Mouse (Mus musculus) adrenal gland, adult 18-20 months (tissue): ENCODE data around the gene Sycp2. TPM values are rescaled to one million over a fixed set of nuclear protein-coding genes. Genes with fewer than 3 reads are reported as not detected.

ENCODE experiments used
- DNase-seq, 2 experiments: peaks; one replicate each; pipeline ENCODE4 v3.0.0; 2021 to 2022; ENCODE audit warnings: low spot score in 2 of 2
- long read RNA-seq, 2 experiments: library from polyadenylated mRNA; stranded (forward); transcript quantifications; one replicate each; pipeline ENCODE4 v2.0.0; 2021
- total RNA-seq, 2 experiments: library from RNA; stranded (reverse); gene quantifications; 1 replicate in 1 of 2; 2 replicates in 1 of 2; pipeline ENCODE4 v1.2.3; 2021

Sycp2 gene
- total RNA-seq, result under 1 TPM; 0.33 to 0.45 TPM
- long read RNA-seq, experiment 1, result 0 reads
- long read RNA-seq, experiment 2, result 0 reads

GRCm38 (mm10) chr2:178407053-178407815, at the start of gene Sycp2:
TSS of gene Sycp2 (minus strand) at chr2:178407685.
- DNase-seq, result no peak

GRCm38 (mm10) chr2:178454664-178455516, 47.4 kb upstream of the Sycp2 start:
- DNase-seq, result no peak

GRCm38 (mm10) chr2:178450961-178451360, 43.5 kb upstream of the Sycp2 start:
- no peak for DNase-seq

GRCm38 (mm10) chr2:178450236-178450635, 42.8 kb upstream of the Sycp2 start:
- no peak for DNase-seq

- DNase-seq, result no peak
Observed at GRCm38 (mm10) chr2:178449386-178449785, 41.9 kb upstream of the Sycp2 start.

GRCm38 (mm10) chr2:178437311-178437710, 29.8 kb upstream of the Sycp2 start:
- no peak for DNase-seq

GRCm38 (mm10) chr2:178433903-178434302, 26.4 kb upstream of the Sycp2 start:
- no peak for DNase-seq

GRCm38 (mm10) chr2:178433495-178433894, 26.0 kb upstream of the Sycp2 start:
- no peak for DNase-seq

GRCm38 (mm10) chr2:178430231-178430630, 22.7 kb upstream of the Sycp2 start, which contains the start of gene Cdh26:
TSS of gene Cdh26 (plus strand) at chr2:178430531.
- no peak for DNase-seq

GRCm38 (mm10) chr2:178429426-178429825, 21.9 kb upstream of the Sycp2 start:
- no peak for DNase-seq

- DNase-seq, result no peak
Observed at GRCm38 (mm10) chr2:178428676-178429075, 21.2 kb upstream of the Sycp2 start.

GRCm38 (mm10) chr2:178428183-178428582, 20.7 kb upstream of the Sycp2 start:
- no peak for DNase-seq

GRCm38 (mm10) chr2:178427181-178427580, 19.7 kb upstream of the Sycp2 start:
- no peak for DNase-seq

- no peak for DNase-seq
Observed at GRCm38 (mm10) chr2:178426229-178426628, 18.7 kb upstream of the Sycp2 start.

- no peak for DNase-seq
Observed at GRCm38 (mm10) chr2:178423223-178423622, 15.7 kb upstream of the Sycp2 start.

GRCm38 (mm10) chr2:178422186-178422585, 14.7 kb upstream of the Sycp2 start:
- no peak for DNase-seq

GRCm38 (mm10) chr2:178421603-178422002, 14.1 kb upstream of the Sycp2 start:
- DNase-seq, result no peak

- no peak for DNase-seq
Observed at GRCm38 (mm10) chr2:178420576-178420975, 13.1 kb upstream of the Sycp2 start.

GRCm38 (mm10) chr2:178416970-178417369, 9.5 kb upstream of the Sycp2 start:
- no peak for DNase-seq

- DNase-seq, result no peak
Observed at GRCm38 (mm10) chr2:178416427-178416826, 8.9 kb upstream of the Sycp2 start.

GRCm38 (mm10) chr2:178415150-178415448, 7.6 kb upstream of the Sycp2 start:
- DNase-seq, result no peak
